Mouse (Mus musculus) midbrain, embryonic 12.5 days (tissue): ENCODE results near the gene Bst1. TPM values are rescaled to one million over a fixed set of nuclear protein-coding genes. Genes with fewer than 3 reads are reported as not detected.

Experiments
- ATAC-seq: fragments of 200-750 bp; cut with Nextera tagmentation; 2 replicates; pipeline ENCODE4 v1.8.0; 2017; ENCODE audit warnings: low read depth, moderate TSS enrichment, moderate library complexity; ENCODE audit not compliant: low FRiP score
- H3K27ac ChIP-seq: fragments of 300-500 bp; sonication (generic); replicated peaks from 2 replicates; pipeline ENCODE4 v1.5.1; 2016; ENCODE audit warnings: mild to moderate bottlenecking
- H3K27me3 ChIP-seq: fragments of 300-500 bp; sonication (generic); 2 replicates; pipeline ENCODE4 v1.6.1; 2016; ENCODE audit warnings: mild to moderate bottlenecking
- H3K36me3 ChIP-seq: fragments of 300-500 bp; sonication (generic); 2 replicates; pipeline ENCODE4 v1.6.1; 2016
- H3K4me1 ChIP-seq: fragments of 300-500 bp; sonication (generic); 2 replicates; pipeline ENCODE4 v1.6.1; 2016
- H3K4me2 ChIP-seq: fragments of 300-500 bp; sonication (generic); replicated peaks from 2 replicates; pipeline ENCODE4 v1.6.1; 2016; ENCODE audit warnings: mild to moderate bottlenecking, moderate library complexity
- H3K4me3 ChIP-seq: fragments of 300-500 bp; sonication (generic); 2 replicates; pipeline ENCODE4 v1.5.1; 2016; ENCODE audit warnings: mild to moderate bottlenecking
- H3K9ac ChIP-seq: fragments of 300-500 bp; sonication (generic); replicated peaks from 2 replicates; pipeline ENCODE4 v1.6.1; 2016; ENCODE audit warnings: mild to moderate bottlenecking, moderate library complexity
- H3K9me3 ChIP-seq: fragments of 300-500 bp; sonication (generic); 2 replicates; pipeline ENCODE4 v1.6.1; 2016; ENCODE audit warnings: mild to moderate bottlenecking
- WGBS: fragments of 180-500 bp; shearing (Covaris S2); methylation state at CpG from one replicate; pipeline ENCODE4 v1.1.7; 2016; 5-methylcytosine and 5-hydroxymethylcytosine counted together
- polyA plus RNA-seq: library from polyadenylated mRNA; unstranded; fragments of >200 nt; fragmentation: Nextera tagmentation; extraction: Ambion mirVana; gene quantifications from 2 replicates; pipeline ENCODE4 v1.2.1, GENCODE M21; 2016

Bst1 gene
- polyA plus RNA-seq, 1 experiment from 2014 or later = 0.17 TPM

GRCm38 (mm10) chr5:43845083-43845482 lies 26.4 kb downstream of the Bst1 start:
- no peak overlapping the region for H3K4me3 ChIP-seq
- 86% methylated on average over 5 of the region's 5 CpGs for WGBS

GRCm38 (mm10) chr5:43845646-43846045 lies 27.0 kb downstream of the Bst1 start:
- WGBS = 54% methylated on average over 1 of the region's 1 CpGs
- Histone ChIP-seq H3K36me3 (no peaks in the 10 kb centered on the region), H3K4me2 (no peak overlapping the region), H3K9ac (no peak overlapping the region), H3K27ac (no peak overlapping the region), H3K4me3 (no peak overlapping the region), H3K4me1 (peaks cover 8% of the 10 kb centered on the region; the same call in 1 of the 2 replicates), H3K27me3 (no peaks in the 10 kb centered on the region), H3K9me3 (peaks cover 3% of the 10 kb centered on the region; the same call in 1 of the 2 replicates)
- ATAC-seq = no peak

More at GRCm38 (mm10) chr5:43845083-43845482, 26.4 kb downstream of the Bst1 start:
- no peak for ATAC-seq
- Histone ChIP-seq H3K4me1 (peaks cover 8% of the 10 kb centered on the region; the same call in 1 of the 2 replicates), H3K27ac (no peak overlapping the region), H3K9me3 (peaks cover 3% of the 10 kb centered on the region; the same call in 1 of the 2 replicates), H3K4me2 (no peak overlapping the region), H3K9ac (no peak overlapping the region), H3K36me3 (no peaks in the 10 kb centered on the region), H3K27me3 (no peaks in the 10 kb centered on the region)

GRCm38 (mm10) chr5:43846227-43846626 lies 27.5 kb downstream of the Bst1 start:
- peaks cover 3% of the 10 kb centered on the region; the same call in 1 of the 2 replicates for H3K9me3 ChIP-seq
- H3K36me3 ChIP-seq = no peaks in the 10 kb centered on the region
- H3K4me1 ChIP-seq = peaks cover 8% of the 10 kb centered on the region; the same call in 1 of the 2 replicates
- peak; percentile 54; the same call in 1 of the 2 replicates for ATAC-seq
- H3K27me3 ChIP-seq = no peaks in the 10 kb centered on the region
- 32% methylated on average over 2 of the region's 2 CpGs for WGBS
- H3K27ac ChIP-seq = no peak overlapping the region
- no peak overlapping the region for H3K4me2 ChIP-seq
- no peak overlapping the region for H3K4me3 ChIP-seq
- no peak overlapping the region for H3K9ac ChIP-seq

- H3K4me3 ChIP-seq = no peak overlapping the region
- H3K27me3 ChIP-seq = no peaks in the 10 kb centered on the region
- H3K27ac ChIP-seq = no peak overlapping the region
- H3K36me3 ChIP-seq = no peaks in the 10 kb centered on the region
- H3K4me1 ChIP-seq = peaks cover 8% of the 10 kb centered on the region; the same call in 1 of the 2 replicates
- no peak overlapping the region for H3K4me2 ChIP-seq
- no peak overlapping the region for H3K9ac ChIP-seq
- peaks cover 3% of the 10 kb centered on the region; the same call in 1 of the 2 replicates for H3K9me3 ChIP-seq
- no peak for ATAC-seq
Observed at GRCm38 (mm10) chr5:43847555-43847954, 28.9 kb downstream of the Bst1 start.

GRCm38 (mm10) chr5:43848275-43848674 lies 29.6 kb downstream of the Bst1 start:
- H3K9me3 ChIP-seq = peaks cover 3% of the 10 kb centered on the region; the same call in 1 of the 2 replicates
- H3K27me3 ChIP-seq = no peaks in the 10 kb centered on the region
- H3K27ac ChIP-seq = no peak overlapping the region
- no peak overlapping the region for H3K4me3 ChIP-seq
- 92% methylated on average over 3 of the region's 3 CpGs for WGBS
- H3K4me2 ChIP-seq = no peak overlapping the region
- no peak for ATAC-seq
- H3K36me3 ChIP-seq = no peaks in the 10 kb centered on the region
- H3K9ac ChIP-seq = no peak overlapping the region
- peaks cover 8% of the 10 kb centered on the region; the same call in 1 of the 2 replicates for H3K4me1 ChIP-seq

GRCm38 (mm10) chr5:43853096-43853867 lies 34.6 kb downstream of the Bst1 start:
- no peak overlapping the region for H3K4me3 ChIP-seq
- no peaks in the 10 kb centered on the region for H3K9me3 ChIP-seq
- no peaks in the 10 kb centered on the region for H3K27me3 ChIP-seq
- no peak for ATAC-seq
- H3K27ac ChIP-seq = no peak overlapping the region
- no peaks in the 10 kb centered on the region for H3K4me1 ChIP-seq
- no peak overlapping the region for H3K4me2 ChIP-seq
- no peak overlapping the region for H3K9ac ChIP-seq
- WGBS = 81% methylated on average over 11 of the region's 11 CpGs
- H3K36me3 ChIP-seq = no peaks in the 10 kb centered on the region

- H3K4me3 ChIP-seq = no peak overlapping the region
- H3K27ac ChIP-seq = no peak overlapping the region
- no peaks in the 10 kb centered on the region for H3K9me3 ChIP-seq
- no peaks in the 10 kb centered on the region for H3K4me1 ChIP-seq
- no peaks in the 10 kb centered on the region for H3K27me3 ChIP-seq
- 87% methylated on average over 7 of the region's 7 CpGs for WGBS
- no peak overlapping the region for H3K4me2 ChIP-seq
- H3K9ac ChIP-seq = no peak overlapping the region
- H3K36me3 ChIP-seq = no peaks in the 10 kb centered on the region
- no peak for ATAC-seq
Observed at GRCm38 (mm10) chr5:43853868-43854488, 35.3 kb downstream of the Bst1 start.

- Histone ChIP-seq H3K9me3 (no peaks in the 10 kb centered on the region), H3K36me3 (no peaks in the 10 kb centered on the region), H3K9ac (no peak overlapping the region), H3K4me1 (no peaks in the 10 kb centered on the region), H3K27ac (no peak overlapping the region), H3K4me3 (no peak overlapping the region), H3K27me3 (no peaks in the 10 kb centered on the region), H3K4me2 (no peak overlapping the region)
- 83% methylated on average over 2 of the region's 2 CpGs for WGBS
- ATAC-seq = no peak
Observed at GRCm38 (mm10) chr5:43855769-43856168, 37.1 kb downstream of the Bst1 start.

GRCm38 (mm10) chr5:43859663-43860062 lies 41.0 kb downstream of the Bst1 start:
- no peaks in the 10 kb centered on the region for H3K9me3 ChIP-seq
- H3K27ac ChIP-seq = no peak overlapping the region
- no peak overlapping the region for H3K4me3 ChIP-seq
- no peaks in the 10 kb centered on the region for H3K4me1 ChIP-seq
- WGBS = 90% methylated on average over 8 of the region's 8 CpGs
- H3K9ac ChIP-seq = no peak overlapping the region
- no peak for ATAC-seq
- H3K4me2 ChIP-seq = no peak overlapping the region
- H3K27me3 ChIP-seq = no peaks in the 10 kb centered on the region
- H3K36me3 ChIP-seq = no peaks in the 10 kb centered on the region

GRCm38 (mm10) chr5:43860096-43860495 lies 41.4 kb downstream of the Bst1 start:
- no peaks in the 10 kb centered on the region for H3K27me3 ChIP-seq
- no peaks in the 10 kb centered on the region for H3K36me3 ChIP-seq
- no peaks in the 10 kb centered on the region for H3K4me1 ChIP-seq
- no peak overlapping the region for H3K4me3 ChIP-seq
- no peak for ATAC-seq
- no peak overlapping the region for H3K9ac ChIP-seq
- WGBS = 90% methylated on average over 5 of the region's 5 CpGs
- no peak overlapping the region for H3K4me2 ChIP-seq
- H3K9me3 ChIP-seq = no peaks in the 10 kb centered on the region
- no peak overlapping the region for H3K27ac ChIP-seq

GRCm38 (mm10) chr5:43860670-43861431 lies 42.2 kb downstream of the Bst1 start:
- Histone ChIP-seq H3K9ac (no peak overlapping the region), H3K27ac (no peak overlapping the region), H3K36me3 (no peaks in the 10 kb centered on the region), H3K9me3 (no peaks in the 10 kb centered on the region), H3K4me2 (no peak overlapping the region), H3K4me3 (no peak overlapping the region), H3K27me3 (no peaks in the 10 kb centered on the region; the same call in 1 of the 2 replicates), H3K4me1 (no peaks in the 10 kb centered on the region)
- 77% methylated on average over 5 of the region's 5 CpGs for WGBS
- ATAC-seq = no peak

GRCm38 (mm10) chr5:43863642-43864041 lies 45.0 kb downstream of the Bst1 start:
- WGBS = 90% methylated on average over 6 of the region's 6 CpGs
- H3K4me3 ChIP-seq = no peak overlapping the region
- ATAC-seq = no peak
- H3K27me3 ChIP-seq = peaks cover 6% of the 10 kb centered on the region; the same call in 1 of the 2 replicates
- H3K4me2 ChIP-seq = no peak overlapping the region
- H3K4me1 ChIP-seq = peaks cover under 1% of the 10 kb centered on the region; the same call in 1 of the 2 replicates
- H3K27ac ChIP-seq = no peak overlapping the region
- no peak overlapping the region for H3K9ac ChIP-seq
- H3K36me3 ChIP-seq = no peaks in the 10 kb centered on the region
- H3K9me3 ChIP-seq = no peaks in the 10 kb centered on the region
